Mouse (Mus musculus) spleen, postnatal 0 days (tissue): ENCODE data around the gene Taf1b. TPM values are rescaled to one million over a fixed set of nuclear protein-coding genes. Genes with fewer than 3 reads are reported as not detected.

Experiments
- polyA plus RNA-seq: library from polyadenylated mRNA; unstranded; fragments of >200 nt; fragmentation: Nextera tagmentation; extraction: Ambion mirVana; gene quantifications from 2 replicates; pipeline ENCODE4 v1.2.1, GENCODE M21; 2015

The Taf1b gene
- 14.2 and 16.9 TPM in 2 replicates for polyA plus RNA-seq

DNA sequence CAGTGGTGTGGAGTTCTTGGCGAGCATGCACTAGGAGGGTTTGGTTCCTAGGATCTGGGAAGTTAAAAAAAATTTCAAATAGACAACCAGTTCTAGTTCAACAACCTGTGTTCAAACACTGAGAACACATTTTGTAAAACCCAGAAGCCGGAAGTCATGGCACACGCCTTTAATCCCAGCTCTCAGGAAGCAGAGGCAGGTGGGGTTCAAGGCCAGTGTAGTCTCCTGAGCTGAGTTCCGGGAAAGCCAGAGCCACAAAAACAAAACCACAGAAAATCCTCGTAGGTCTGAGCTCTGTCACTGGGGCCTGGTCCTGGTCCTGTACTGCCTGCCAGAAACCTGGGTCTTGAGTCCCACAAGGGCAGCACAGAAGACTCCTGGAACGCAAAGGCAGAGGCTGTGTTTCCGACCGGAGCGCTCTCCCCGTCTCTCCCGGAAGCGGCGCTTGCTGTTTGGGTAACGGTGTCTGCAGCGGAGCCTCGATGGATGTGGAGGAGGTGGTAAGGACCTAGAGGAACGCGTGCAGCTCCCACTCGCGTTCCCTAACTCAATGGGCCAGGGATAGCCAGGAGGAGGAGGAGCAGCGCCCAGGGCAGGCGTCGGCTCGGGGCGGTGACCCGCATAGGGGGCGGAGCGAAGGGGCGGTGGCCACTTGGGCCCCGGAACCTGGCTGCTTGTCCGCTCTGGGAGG, at the start of gene Taf1b:
Taf1b (plus strand) TSS at position 210 of the 691 bp plus-strand sequence.

DNA sequence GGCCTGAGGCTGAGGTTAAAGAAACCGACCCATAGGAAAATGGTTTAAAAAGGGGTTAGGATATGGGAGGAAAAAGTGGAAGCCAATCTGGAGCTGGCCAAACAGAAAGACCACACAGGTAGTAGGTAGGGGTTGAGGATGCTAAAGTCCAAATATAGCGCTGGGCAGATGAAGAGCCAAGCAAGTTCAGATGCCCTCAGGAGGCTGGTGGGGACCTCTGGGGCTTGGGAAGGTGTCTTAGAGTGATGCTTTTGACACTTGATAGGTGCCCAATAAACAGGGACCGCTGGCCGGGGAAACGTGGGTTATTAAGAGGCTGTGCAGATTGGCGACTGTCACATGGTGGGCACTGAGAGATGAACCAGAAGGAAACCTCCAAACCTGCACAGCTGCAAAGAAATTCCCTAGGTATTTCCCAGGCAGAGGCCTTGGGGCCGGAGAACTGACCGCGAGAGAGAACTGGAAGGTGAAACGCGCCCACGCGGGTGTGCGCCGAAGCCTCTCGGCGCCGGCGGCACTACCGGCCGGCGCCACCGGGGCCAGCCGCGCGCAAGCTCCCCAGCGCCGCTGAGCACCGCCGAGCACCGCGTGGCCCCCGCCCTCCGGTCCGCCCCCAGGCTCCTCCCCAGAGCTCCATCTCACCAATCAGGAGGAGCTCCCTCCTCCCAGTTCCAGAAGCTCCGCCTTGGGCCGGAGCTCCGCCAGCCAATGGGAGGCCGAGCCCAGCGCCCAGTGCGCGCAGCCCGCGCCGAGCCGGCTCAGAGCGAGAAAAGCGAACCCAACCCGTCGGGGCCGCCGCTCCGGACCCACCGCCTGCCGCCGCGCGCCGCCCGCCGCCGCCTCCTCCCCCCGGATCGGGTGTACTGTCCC, 73.6 kb downstream of the Taf1b start, which contains the start of gene Grhl1:
Grhl1 (plus strand) TSS at position 761 of the 870 bp plus-strand sequence.

Other genes starting within 250 kb of the Taf1b start
- 0.13 and 0.16 TPM in 2 replicates for gene Grhl1, start 73.9 kb downstream of the Taf1b start, polyA plus RNA-seq
- gene Klf11, start 152.9 kb downstream of the Taf1b start, polyA plus RNA-seq, result 10.9 and 12.3 TPM in 2 replicates
- 0.38 and 0.49 TPM in 2 replicates for gene Cys1, start 183.5 kb downstream of the Taf1b start, polyA plus RNA-seq
- 506 and 691 TPM in 2 replicates for gene Rrm2, start 209.9 kb downstream of the Taf1b start, polyA plus RNA-seq